Mouse (Mus musculus) hindbrain, embryonic 12.5 days (tissue): ENCODE measurements at regions not wholly inside any gene's neighbourhood (a gene's known extent, or its start where the extent isn't known, plus 50 kb on each side); places are given as distances from the start of the nearest gene placed in this dataset.

Experiments used
- ATAC-seq: fragments of 200-750 bp; cut with Nextera tagmentation; 2 replicates; pipeline ENCODE4 v1.8.0; 2017; ENCODE audit warnings: moderate TSS enrichment; ENCODE audit not compliant: low FRiP score
- H3K27ac ChIP-seq: fragments of 300-500 bp; sonication (generic); 2 replicates; pipeline ENCODE4 v1.5.1; 2016; ENCODE audit warnings: mild to moderate bottlenecking
- H3K27me3 ChIP-seq: fragments of 300-500 bp; sonication (generic); 2 replicates; pipeline ENCODE4 v1.6.1; 2016; ENCODE audit warnings: mild to moderate bottlenecking
- H3K36me3 ChIP-seq: fragments of 300-500 bp; sonication (generic); 2 replicates; pipeline ENCODE4 v1.6.1; 2016; ENCODE audit warnings: mild to moderate bottlenecking
- H3K4me1 ChIP-seq: fragments of 300-500 bp; sonication (generic); 2 replicates; pipeline ENCODE4 v1.6.1; 2016
- H3K4me2 ChIP-seq: fragments of 300-500 bp; sonication (generic); replicated peaks from 2 replicates; pipeline ENCODE4 v1.6.1; 2016; ENCODE audit warnings: mild to moderate bottlenecking
- H3K4me3 ChIP-seq: fragments of 300-500 bp; sonication (generic); 2 replicates; pipeline ENCODE4 v1.5.1; 2016; ENCODE audit warnings: mild to moderate bottlenecking
- H3K9ac ChIP-seq: fragments of 300-500 bp; sonication (generic); 2 replicates; pipeline ENCODE4 v1.6.1; 2016; ENCODE audit warnings: mild to moderate bottlenecking, moderate library complexity
- H3K9me3 ChIP-seq: fragments of 300-500 bp; sonication (generic); replicated peaks from 2 replicates; pipeline ENCODE4 v1.6.1; 2016; ENCODE audit warnings: mild to moderate bottlenecking
- WGBS: fragments of 180-500 bp; shearing (Covaris S2); methylation state at CpG from one replicate; pipeline ENCODE4 v1.1.7; 2016; 5-methylcytosine and 5-hydroxymethylcytosine counted together

DNA sequence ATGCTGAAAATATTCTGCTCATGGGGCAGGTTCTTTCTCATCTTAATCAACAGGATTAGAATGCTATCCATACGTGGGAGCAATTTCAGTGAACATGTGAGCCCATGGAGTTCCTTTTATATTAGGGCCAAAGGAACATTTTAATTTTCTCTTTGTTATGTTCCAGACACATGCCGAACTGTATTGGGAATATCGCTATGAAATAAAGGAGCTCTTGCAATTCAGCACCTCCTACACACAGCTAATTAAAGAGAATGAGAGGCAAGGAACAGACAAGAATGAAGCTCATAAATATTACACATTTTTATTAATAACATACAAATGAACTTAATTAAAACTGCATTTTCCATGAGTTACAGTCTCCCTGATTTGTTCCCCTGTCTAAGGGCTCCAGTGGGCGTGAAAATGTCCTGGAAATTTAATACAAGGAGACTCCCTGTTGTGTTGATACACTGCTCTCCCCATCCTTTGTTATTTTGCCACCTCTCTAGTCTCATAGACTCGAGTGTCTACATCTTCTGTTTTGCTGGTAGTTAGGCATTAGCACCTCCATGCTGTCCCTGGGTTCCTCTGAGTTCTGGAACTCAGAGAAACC lies 205.5 kb downstream of the Phlda1 start:
- Histone ChIP-seq H3K27ac (no peak overlapping the region), H3K4me2 (no peak overlapping the region), H3K27me3 (no peaks in the 10 kb centered on the region), H3K9me3 (no peaks in the 10 kb centered on the region), H3K36me3 (no peaks in the 10 kb centered on the region), H3K4me3 (no peak overlapping the region), H3K4me1 (0 out of 2 replicates have a peak, but pooled peaks cover 3% of the 10 kb centered on the region), H3K9ac (no peak overlapping the region)
- WGBS: 59% methylated on average over 5 of the region's 5 CpGs
- ATAC-seq: no peak

DNA sequence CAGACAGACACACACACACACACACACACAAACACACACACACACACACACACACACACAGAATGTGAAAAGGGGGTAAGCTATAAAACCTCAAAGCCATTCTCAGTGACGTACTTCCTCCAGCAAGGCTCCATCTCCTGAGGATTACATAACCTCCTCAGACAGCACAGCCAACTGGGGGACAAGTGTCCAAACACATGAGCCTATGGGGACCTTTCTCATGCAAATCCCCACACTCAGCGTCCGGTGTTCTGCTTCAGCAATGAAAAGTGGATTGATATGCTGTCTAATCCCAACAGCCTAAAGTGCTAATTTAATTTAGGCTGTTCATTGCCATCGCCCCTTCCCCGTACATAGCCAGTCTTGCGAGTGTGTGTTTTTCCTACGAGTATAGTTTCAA lies 206.9 kb downstream of the Phlda1 start:
- Histone ChIP-seq H3K4me2 (no peak overlapping the region), H3K4me1 (0 out of 2 replicates have a peak, but pooled peaks cover 3% of the 10 kb centered on the region), H3K27ac (no peak overlapping the region), H3K9me3 (no peaks in the 10 kb centered on the region), H3K27me3 (no peaks in the 10 kb centered on the region), H3K4me3 (no peak overlapping the region), H3K9ac (no peak overlapping the region), H3K36me3 (no peaks in the 10 kb centered on the region)
- no peak for ATAC-seq
- 76% methylated on average over 7 of the region's 7 CpGs for WGBS

DNA sequence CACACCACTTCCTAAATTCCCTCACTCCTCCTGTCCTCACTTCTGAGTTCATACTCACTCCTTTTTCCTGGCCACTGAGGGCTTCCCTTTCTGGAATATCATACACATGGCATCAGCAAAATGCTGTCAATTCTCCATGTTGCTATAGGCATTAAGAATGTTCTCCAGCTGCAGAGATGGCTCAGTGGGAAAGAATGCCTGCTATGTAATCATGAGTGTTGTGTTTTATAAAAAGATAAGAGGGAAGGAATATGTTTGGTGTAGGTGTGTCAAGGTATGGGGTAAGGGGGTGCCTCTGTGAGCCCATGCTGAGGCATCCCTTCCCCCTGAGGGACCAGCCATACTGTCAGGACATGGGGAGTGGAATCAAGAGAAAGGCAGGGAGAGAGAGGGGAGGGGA lies 207.6 kb downstream of the Phlda1 start:
- Histone ChIP-seq H3K9me3 (no peaks in the 10 kb centered on the region), H3K4me1 (0 out of 2 replicates have a peak, but pooled peaks cover 3% of the 10 kb centered on the region), H3K9ac (no peak overlapping the region), H3K27ac (no peak overlapping the region), H3K4me3 (no peak overlapping the region), H3K36me3 (no peaks in the 10 kb centered on the region), H3K27me3 (no peaks in the 10 kb centered on the region), H3K4me2 (no peak overlapping the region)
- no peak for ATAC-seq

GRCm38 (mm10) chr10:111715172-111715571 lies 209.1 kb downstream of the Phlda1 start:
- Histone ChIP-seq H3K36me3 (no peaks in the 10 kb centered on the region), H3K4me3 (no peak overlapping the region), H3K4me1 (0 out of 2 replicates have a peak, but pooled peaks cover 3% of the 10 kb centered on the region), H3K4me2 (no peak overlapping the region), H3K9me3 (no peaks in the 10 kb centered on the region), H3K27ac (no peak overlapping the region), H3K27me3 (no peaks in the 10 kb centered on the region), H3K9ac (no peak overlapping the region)
- ATAC-seq: no peak
- 81% methylated on average over 6 of the region's 6 CpGs for WGBS

DNA sequence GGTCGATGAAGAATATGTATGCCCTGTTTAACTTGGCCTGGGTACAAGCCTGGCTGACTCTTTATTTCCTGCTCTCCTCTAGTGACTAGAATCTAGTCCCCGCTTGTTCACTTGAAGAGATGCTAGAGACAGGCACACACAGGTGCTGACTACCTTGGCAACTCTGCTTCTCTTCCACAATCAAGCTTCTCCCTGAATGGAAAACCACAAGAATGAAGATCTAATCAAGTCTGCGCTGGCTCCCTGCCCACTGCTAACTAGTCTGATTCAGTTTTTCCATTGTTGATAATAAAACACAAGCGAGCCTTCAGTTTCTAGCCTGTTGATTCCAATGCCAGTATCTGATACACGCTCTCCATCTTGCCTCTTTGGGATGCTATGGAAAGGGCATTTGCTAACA lies 213.5 kb downstream of the Phlda1 start:
- 91% methylated on average over 5 of the region's 5 CpGs for WGBS
- Histone ChIP-seq H3K4me2 (no peak overlapping the region), H3K4me3 (no peak overlapping the region), H3K9ac (no peak overlapping the region), H3K36me3 (no peaks in the 10 kb centered on the region), H3K4me1 (no peaks in the 10 kb centered on the region), H3K9me3 (no peaks in the 10 kb centered on the region), H3K27me3 (no peaks in the 10 kb centered on the region), H3K27ac (no peak overlapping the region)
- ATAC-seq: no peak

GRCm38 (mm10) chr10:111721068-111721467 lies 215.0 kb downstream of the Phlda1 start:
- no peak for ATAC-seq

DNA sequence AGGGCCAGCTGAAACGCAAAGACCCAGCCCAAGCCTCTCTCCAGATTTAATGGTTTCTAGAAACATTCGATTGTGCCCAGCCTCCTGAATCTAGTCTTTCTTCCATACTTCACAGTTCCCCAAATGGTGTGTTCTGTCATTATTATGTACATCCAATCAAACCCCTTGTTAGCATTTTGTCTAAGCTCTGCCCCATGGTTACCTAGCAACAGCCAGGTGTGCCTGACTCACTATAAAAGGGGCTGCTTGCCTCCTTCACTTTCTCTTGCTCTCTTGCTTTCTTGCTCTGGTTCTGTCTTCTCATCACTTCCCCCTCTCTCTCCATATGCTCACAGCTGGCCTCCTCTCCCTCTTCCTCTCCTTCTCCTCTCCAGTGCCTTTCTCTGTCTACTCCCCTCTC lies 217.8 kb downstream of the Phlda1 start:
- no peak overlapping the region for H3K27ac ChIP-seq
- H3K9ac ChIP-seq: no peak overlapping the region
- H3K36me3 ChIP-seq: no peaks in the 10 kb centered on the region
- no peaks in the 10 kb centered on the region for H3K27me3 ChIP-seq
- H3K9me3 ChIP-seq: no peaks in the 10 kb centered on the region
- no peak overlapping the region for H3K4me3 ChIP-seq
- no peaks in the 10 kb centered on the region for H3K4me1 ChIP-seq
- no peak for ATAC-seq
- WGBS: 82% methylated on average over 2 of the region's 2 CpGs
- H3K4me2 ChIP-seq: no peak overlapping the region

More at GRCm38 (mm10) chr10:111721068-111721467, 215.0 kb downstream of the Phlda1 start:
- 79% methylated on average over 5 of the region's 5 CpGs for WGBS
- H3K36me3 ChIP-seq: no peaks in the 10 kb centered on the region
- no peak overlapping the region for H3K4me3 ChIP-seq
- H3K27ac ChIP-seq: no peak overlapping the region
- no peak overlapping the region for H3K9ac ChIP-seq
- no peaks in the 10 kb centered on the region for H3K27me3 ChIP-seq
- H3K9me3 ChIP-seq: no peaks in the 10 kb centered on the region
- no peaks in the 10 kb centered on the region for H3K4me1 ChIP-seq
- H3K4me2 ChIP-seq: no peak overlapping the region

DNA sequence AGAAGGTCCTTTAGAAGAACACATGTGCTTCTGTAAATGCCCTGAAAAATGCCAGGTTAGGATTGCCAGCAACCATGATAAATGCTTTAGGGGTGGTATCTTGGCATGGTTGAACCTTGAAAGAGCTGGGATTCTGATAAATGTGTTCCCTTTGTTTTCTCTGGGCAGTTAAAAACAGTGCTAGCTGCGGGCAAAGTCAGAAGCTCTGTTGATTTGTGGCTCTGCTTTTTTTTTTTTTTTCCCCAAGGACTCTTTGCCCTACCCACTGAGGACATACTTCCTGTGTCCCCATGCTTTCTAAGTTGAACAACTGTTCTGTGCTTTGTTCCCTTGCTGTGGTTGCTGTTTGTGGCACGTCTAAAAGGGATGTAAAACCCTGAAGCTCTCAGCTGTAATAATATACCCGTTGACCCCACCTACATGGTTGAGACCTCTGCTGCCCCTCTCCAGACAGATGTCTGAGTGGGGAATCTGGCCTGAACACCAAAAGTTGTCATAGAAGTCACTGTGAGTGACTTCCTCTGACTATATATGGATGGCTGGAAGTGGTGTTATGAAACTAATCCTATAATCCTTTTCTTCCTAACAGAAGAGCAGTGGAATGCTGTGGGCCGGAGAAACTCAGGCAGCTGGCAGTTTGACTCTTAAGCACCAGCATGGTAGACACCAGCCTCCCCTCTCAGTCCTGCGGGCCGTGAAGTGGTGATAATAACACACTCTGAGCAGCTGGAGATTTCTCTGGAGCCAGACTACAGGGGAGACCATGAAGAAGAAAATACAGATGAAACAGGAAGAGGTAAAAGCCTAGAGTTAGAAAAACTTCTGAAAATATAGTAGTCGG lies 218.7 kb downstream of the Phlda1 start:
- 70% methylated on average over 7 of the region's 7 CpGs for WGBS
- H3K27me3 ChIP-seq: no peaks in the 10 kb centered on the region

GRCm38 (mm10) chr10:111736026-111736425 lies 229.9 kb downstream of the Phlda1 start:
- H3K27ac ChIP-seq: no peak overlapping the region
- no peaks in the 10 kb centered on the region for H3K36me3 ChIP-seq
- H3K4me2 ChIP-seq: no peak overlapping the region
- 0 out of 2 replicates have a peak, but pooled peaks cover 7% of the 10 kb centered on the region for H3K4me1 ChIP-seq
- H3K4me3 ChIP-seq: no peak overlapping the region
- 63% methylated on average over 3 of the region's 3 CpGs for WGBS
- no peak for ATAC-seq
- no peak overlapping the region for H3K9ac ChIP-seq
- H3K27me3 ChIP-seq: no peaks in the 10 kb centered on the region
- H3K9me3 ChIP-seq: no peaks in the 10 kb centered on the region

More for the DNA sequence above, 218.7 kb downstream of the Phlda1 start:
- no peaks in the 10 kb centered on the region for H3K4me1 ChIP-seq
- no peaks in the 10 kb centered on the region for H3K36me3 ChIP-seq
- ATAC-seq: no peak
- H3K9ac ChIP-seq: no peak overlapping the region
- H3K9me3 ChIP-seq: no peaks in the 10 kb centered on the region
- H3K4me3 ChIP-seq: no peak overlapping the region
- H3K4me2 ChIP-seq: no peak overlapping the region
- H3K27ac ChIP-seq: no peak overlapping the region

DNA sequence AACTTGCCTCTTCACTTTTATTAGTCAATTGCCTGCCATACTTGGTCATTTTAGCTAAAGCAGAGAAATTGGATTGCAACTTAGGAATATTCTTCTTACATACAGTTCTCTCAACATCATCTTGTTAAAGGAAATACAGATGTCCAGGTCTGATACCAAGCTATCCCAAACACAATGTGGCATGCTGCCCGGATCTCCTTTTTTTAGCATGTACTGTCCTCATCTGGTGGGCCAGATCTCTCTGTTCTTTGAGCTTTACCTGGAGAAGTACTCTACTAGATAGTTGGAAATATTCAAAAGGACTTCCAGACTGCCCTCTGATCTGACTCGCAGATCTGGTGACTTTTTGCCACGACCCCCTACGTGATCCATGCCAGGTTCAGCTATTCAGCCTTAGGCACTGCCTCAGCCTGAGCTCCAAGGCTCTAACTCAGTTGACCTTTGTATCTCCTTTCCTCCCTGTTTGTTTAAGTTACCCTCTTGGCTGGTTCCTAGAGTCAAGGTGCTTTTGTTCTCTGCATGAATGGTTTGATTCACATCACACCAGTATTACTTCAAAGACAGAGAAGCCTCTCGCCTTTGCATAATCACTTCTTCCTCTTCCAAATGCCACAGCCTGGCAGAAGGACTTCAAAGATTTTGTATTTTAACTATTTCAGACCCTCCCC lies 232.9 kb upstream of the Krr1 start:
- WGBS: 21% methylated on average over 5 of the region's 5 CpGs
- Histone ChIP-seq H3K9me3 (no peaks in the 10 kb centered on the region), H3K27ac (no peak overlapping the region), H3K4me1 (peaks cover 7% of the 10 kb centered on the region; the same call in 1 of the 2 replicates), H3K4me2 (no peak overlapping the region), H3K27me3 (no peaks in the 10 kb centered on the region), H3K36me3 (no peaks in the 10 kb centered on the region), H3K9ac (no peak overlapping the region), H3K4me3 (no peak overlapping the region)
- no peak for ATAC-seq

- no peak overlapping the region for H3K27ac ChIP-seq
- H3K4me1 ChIP-seq: peaks cover 7% of the 10 kb centered on the region; the same call in 1 of the 2 replicates
- H3K4me3 ChIP-seq: no peak overlapping the region
- no peak overlapping the region for H3K9ac ChIP-seq
- no peaks in the 10 kb centered on the region for H3K36me3 ChIP-seq
- 53% methylated on average over 9 of the region's 9 CpGs for WGBS
- ATAC-seq: no peak
- H3K4me2 ChIP-seq: no peak overlapping the region
- no peaks in the 10 kb centered on the region for H3K9me3 ChIP-seq
- no peaks in the 10 kb centered on the region for H3K27me3 ChIP-seq
These were observed 231.7 kb upstream of the Krr1 start for GRCm38 (mm10) chr10:111740586-111741265.
